ENCODE assay signal across 12 mouse cellular contexts in genomic region chr2:92813028-92813427, GRCm38 (mm10).
DNase-seq lines count a peak whose midpoint lies in the region; ATAC-seq and TF ChIP-seq lines count a peak whose summit lies in the region.
"Had no signal": no experiment of that assay in that cellular context is flagged by ENCODE, and none has a peak within 500 bp of the region (broad histone marks: within the 10 kb centered on the region; RNA-seq: fewer than 3 reads in every experiment).

No protein-coding gene starts in this region.

- H3K36me3 ChIP-seq in midbrain, embryonic 16.5 days (ENCODE audit: control insufficient read depth, insufficient read depth, low read length) = no peaks in the 10 kb centered on the region
- no peaks in the 10 kb centered on the region for H3K36me3 ChIP-seq in liver, postnatal 0 days (replicated peaks; ENCODE audit: insufficient read depth, low read length)
- H3K36me3 ChIP-seq: heart, embryonic 15.5 days; liver, embryonic 12.5 days; midbrain, embryonic 12.5 days had no signal

- no peaks in the 10 kb centered on the region for H3K27me3 ChIP-seq in midbrain, embryonic 16.5 days (ENCODE audit: control insufficient read depth, insufficient read depth, low read depth, low read length)
- H3K27me3 ChIP-seq in liver, postnatal 0 days (ENCODE audit: insufficient read depth, low read length) = no peaks in the 10 kb centered on the region
- H3K27me3 ChIP-seq: midbrain, embryonic 12.5 days had no signal

- ATAC-seq in midbrain, embryonic 16.5 days = no peak
- ATAC-seq in cerebellum, adult (ENCODE audit: insufficient number of reproducible peaks, low FRiP score, low TSS enrichment) = no peak
- no peak for ATAC-seq in liver, postnatal 0 days
- ATAC-seq: inflammation-experienced regulatory T-cells, adult 6 months; liver, embryonic 12.5 days had no signal

- no peaks in the 10 kb centered on the region for H3K9me3 ChIP-seq in midbrain, embryonic 16.5 days (replicated peaks; ENCODE audit: control insufficient read depth, low read length, poor library complexity, severe bottlenecking)
- no peaks in the 10 kb centered on the region for H3K9me3 ChIP-seq in liver, postnatal 0 days (ENCODE audit: low read length)
- H3K9me3 ChIP-seq: heart, embryonic 15.5 days; liver, embryonic 12.5 days; midbrain, embryonic 12.5 days had no signal

- peak; percentile 49 to 74 for DNase-seq in layer of hippocampus, adult 18-20 months (ENCODE audit: low spot score in 2 of 2)
- no peak for DNase-seq in layer of hippocampus, postnatal 25 days (ENCODE audit: extremely low spot score in 1 of 2, low spot score in 1 of 2)
- DNase-seq in layer of hippocampus, adult 2 months (ENCODE audit: low spot score in 2 of 2) = peak; percentile 53 to 58
- DNase-seq in liver, postnatal 0 days = no peak
- DNase-seq: thymus, postnatal 25 days had no signal

- H3K27ac ChIP-seq in brown adipose tissue, adult 24 weeks (replicated peaks; ENCODE audit: low read depth, low read length) = peak overlapping the region; percentile 3; the same call in 1 of the 2 replicates
- H3K27ac ChIP-seq in layer of hippocampus, adult 2 months = peak overlapping the region; percentile 94
- H3K27ac ChIP-seq in midbrain, embryonic 16.5 days (ENCODE audit: low read length) = peak overlapping the region; percentile 64; the same call in 1 of the 2 replicates
- H3K27ac ChIP-seq in liver, postnatal 0 days (ENCODE audit: low read depth) = no peak overlapping the region
- H3K27ac ChIP-seq: heart, embryonic 15.5 days; liver, embryonic 12.5 days; midbrain, embryonic 12.5 days had no signal

- no peak overlapping the region for H3K4me3 ChIP-seq in brown adipose tissue, adult 24 weeks (ENCODE audit: insufficient read depth, low read depth, low read length)
- peak overlapping the region; percentile 22; the same call in 1 of the 2 replicates for H3K4me3 ChIP-seq in layer of hippocampus, adult 2 months
- H3K4me3 ChIP-seq in midbrain, embryonic 16.5 days (ENCODE audit: low read depth, low read length) = no peak overlapping the region
- no peak overlapping the region for H3K4me3 ChIP-seq in liver, postnatal 0 days (ENCODE audit: low read depth, low read length)
- H3K4me3 ChIP-seq: heart, embryonic 15.5 days; liver, embryonic 12.5 days; midbrain, embryonic 12.5 days had no signal

- peak overlapping the region; percentile 32; the same call in 1 of the 2 replicates for H3K9ac ChIP-seq in midbrain, embryonic 16.5 days (ENCODE audit: low read depth, low read length)
- no peak overlapping the region for H3K9ac ChIP-seq in liver, postnatal 0 days (replicated peaks)
- H3K9ac ChIP-seq: heart, embryonic 15.5 days; liver, embryonic 12.5 days; midbrain, embryonic 12.5 days had no signal

- WGBS in midbrain, embryonic 16.5 days = 53% methylated on average over 11 of the region's 11 CpGs
- 53% methylated on average over 11 of the region's 11 CpGs for WGBS in liver, postnatal 0 days (ENCODE audit: insufficient replicate concordance)

- no peak for TF ChIP-seq CTCF in layer of hippocampus, adult 2 months (conservative IDR thresholded peaks at IDR 0.05)
- no peak for TF ChIP-seq CTCF in liver, postnatal 0 days (IDR thresholded peaks at IDR 0.05; ENCODE audit: low read depth)

- peaks cover 11% of the 10 kb centered on the region; the same call in 1 of the 2 replicates for H3K4me1 ChIP-seq in brown adipose tissue, adult 24 weeks (ENCODE audit: control insufficient read depth, insufficient read depth, insufficient read length, low read length)
- H3K4me1 ChIP-seq in midbrain, embryonic 16.5 days (ENCODE audit: control insufficient read depth, insufficient read depth, low read length) = peaks cover 37% of the 10 kb centered on the region
- H3K4me1 ChIP-seq in liver, postnatal 0 days (ENCODE audit: insufficient read depth) = no peaks in the 10 kb centered on the region
- H3K4me1 ChIP-seq: heart, embryonic 15.5 days; liver, embryonic 12.5 days had no signal

- TF ChIP-seq EP300 in liver, postnatal 0 days (IDR thresholded peaks at IDR 0.05; ENCODE audit: low read depth) = no peak

- H3K4me2 ChIP-seq in midbrain, embryonic 16.5 days (ENCODE audit: low read length) = no peak overlapping the region
- no peak overlapping the region for H3K4me2 ChIP-seq in liver, postnatal 0 days (ENCODE audit: low read depth, low read length)
- H3K4me2 ChIP-seq: heart, embryonic 15.5 days; liver, embryonic 12.5 days; midbrain, embryonic 12.5 days had no signal

Comparison
In these comparisons a context has a peak if more than half of its experiments do, and no peak if none do; other contexts are left out.
1. DNase-seq: peak in layer of hippocampus, adult 18-20 months (2 of 2) and layer of hippocampus, adult 2 months (2 of 2); none in layer of hippocampus, postnatal 25 days (0 of 2) and liver, postnatal 0 days (single experiment).